Mouse (Mus musculus) heart, embryonic 11.5 days (tissue): ENCODE results near the gene Tcte2. TPM values are rescaled to one million over a fixed set of nuclear protein-coding genes. Genes with fewer than 3 reads are reported as not detected.

Source experiments
- ATAC-seq: fragments of 200-750 bp; cut with Nextera tagmentation; replicated peaks from 2 replicates; pipeline ENCODE4 v1.8.0; 2017; ENCODE audit warnings: moderate library complexity; ENCODE audit not compliant: insufficient number of reproducible peaks, low FRiP score, low TSS enrichment
- H3K27ac ChIP-seq: fragments of 300-500 bp; sonication (generic); 2 replicates; pipeline ENCODE4 v1.5.1; 2014; ENCODE audit warnings: mild to moderate bottlenecking, low read depth, low read length
- H3K27me3 ChIP-seq: fragments of 300-500 bp; sonication (generic); 2 replicates; pipeline ENCODE4 v1.6.1; 2014; ENCODE audit warnings: mild to moderate bottlenecking, low read length, mixed read lengths; ENCODE audit not compliant: control insufficient read depth, insufficient read depth
- H3K36me3 ChIP-seq: fragments of 300-500 bp; sonication (generic); 2 replicates; pipeline ENCODE4 v1.6.1; 2014; ENCODE audit warnings: mild to moderate bottlenecking, low read length, moderate library complexity, mixed read lengths; ENCODE audit not compliant: control insufficient read depth, insufficient read depth
- H3K4me1 ChIP-seq: fragments of 300-500 bp; sonication (generic); 2 replicates; pipeline ENCODE4 v1.6.1; 2014; ENCODE audit warnings: low read length; ENCODE audit not compliant: control insufficient read depth, insufficient read depth
- H3K4me2 ChIP-seq: fragments of 300-500 bp; sonication (generic); 2 replicates; pipeline ENCODE4 v1.6.1; 2014; ENCODE audit warnings: mild to moderate bottlenecking, moderate library complexity
- H3K4me3 ChIP-seq: fragments of 300-500 bp; sonication (generic); 2 replicates; pipeline ENCODE4 v1.5.1; 2014; ENCODE audit warnings: low read depth, low read length
- H3K9ac ChIP-seq: fragments of 300-500 bp; sonication (generic); 2 replicates; pipeline ENCODE4 v1.6.1; 2014; ENCODE audit warnings: mild to moderate bottlenecking, low read depth, low read length, moderate library complexity
- H3K9me3 ChIP-seq: fragments of 300-500 bp; sonication (generic); replicated peaks from 2 replicates; pipeline ENCODE4 v1.6.1; 2016; ENCODE audit warnings: low read length; ENCODE audit not compliant: control insufficient read depth
- WGBS: fragments of 180-500 bp; shearing (Covaris S2); extraction: QIAGEN DNeasy Blood & Tissue Kit; methylation state at CpG from one replicate; pipeline ENCODE4 v1.1.7; 2014; ENCODE audit not compliant: insufficient replicate concordance; 5-methylcytosine and 5-hydroxymethylcytosine counted together
- polyA plus RNA-seq: library from polyadenylated mRNA; unstranded; fragments of >200 nt; fragmentation: Nextera tagmentation; extraction: Ambion mirVana; gene quantifications from 2 replicates; pipeline ENCODE4 v1.2.1, GENCODE M21; 2014

Tcte2 gene
- polyA plus RNA-seq, 1 experiment from 2014 or later = 5.5 TPM

DNA sequence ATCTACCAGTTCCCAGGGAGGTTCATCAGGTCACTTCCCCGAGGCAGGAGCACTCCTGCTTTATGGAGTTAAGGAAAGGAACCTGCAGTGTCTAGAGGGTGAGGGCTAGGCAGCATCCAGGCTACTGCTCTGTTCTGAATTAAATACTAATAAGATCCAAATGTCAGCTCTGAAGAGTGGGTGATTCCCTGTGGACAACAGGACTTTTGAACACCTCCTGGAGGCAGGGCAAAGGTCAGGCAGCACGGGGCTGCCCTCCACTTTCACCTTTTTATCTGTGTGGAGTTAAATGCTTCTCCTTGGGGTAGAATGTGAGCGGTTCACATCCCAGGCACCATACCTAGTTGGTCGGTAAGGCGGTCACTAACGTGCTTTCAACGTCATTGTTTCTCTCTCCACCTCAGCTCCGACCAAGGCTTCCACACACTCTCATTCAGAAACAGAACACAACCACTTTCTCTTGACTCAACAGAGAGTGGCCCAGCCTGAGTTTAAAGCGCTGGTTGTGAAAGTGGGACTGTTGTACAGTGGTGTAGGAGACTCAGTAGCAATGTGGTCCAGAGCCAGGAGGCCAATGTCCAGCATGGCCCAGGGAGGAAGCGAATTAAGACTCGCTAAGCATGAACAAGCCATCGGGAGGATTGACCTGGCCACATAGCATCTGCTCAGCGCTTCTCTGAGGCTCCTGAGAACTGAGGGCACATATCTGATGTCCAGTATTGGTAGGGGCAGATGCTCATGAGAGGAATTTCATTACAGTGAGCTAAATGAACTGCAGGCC is 98.0 kb downstream of the Tcte2 start:
- no peak for ATAC-seq
- Histone ChIP-seq H3K4me1 (peaks cover 22% of the 10 kb centered on the region), H3K4me2 (no peak overlapping the region), H3K27ac (no peak overlapping the region), H3K9ac (no peak overlapping the region), H3K4me3 (no peak overlapping the region), H3K9me3 (no peaks in the 10 kb centered on the region), H3K36me3 (no peaks in the 10 kb centered on the region), H3K27me3 (no peaks in the 10 kb centered on the region)
- WGBS = 81% methylated on average over 13 of the region's 13 CpGs

Other genes with a start within 250 kb of the Tcte2 start
- 87.1 and 95.8 TPM in 2 replicates for gene Afdn, start 1.3 kb downstream of the Tcte2 start, polyA plus RNA-seq
- not detected in 2 replicates for gene Gm7168, start 186.5 kb upstream of the Tcte2 start, polyA plus RNA-seq
- gene Gm7356, start 241.9 kb upstream of the Tcte2 start, polyA plus RNA-seq = not detected in 2 replicates